Mouse (Mus musculus) thymus, adult 2 months (tissue): ENCODE data around the gene Cd300c2.

Experiments
- CTCF ChIP-seq: fragments of 200-500 bp; IDR thresholded peaks from 2 replicates; pipeline ENCODE4 v1.5.1; 2012; ENCODE audit warnings: mild to moderate bottlenecking, control low read depth, low read length, moderate library complexity, borderline replicate concordance; ENCODE audit not compliant: control insufficient read depth, poor library complexity, insufficient read depth; ENCODE audit errors: extremely low read depth
- POLR2A ChIP-seq: fragments of 200-500 bp; IDR thresholded peaks from 2 replicates; pipeline ENCODE4 v1.6.1; 2012; ENCODE audit warnings: mild to moderate bottlenecking, low read length, control low read depth, moderate library complexity; ENCODE audit not compliant: control insufficient read depth, poor library complexity, insufficient read depth; ENCODE audit errors: extremely low read depth

DNA sequence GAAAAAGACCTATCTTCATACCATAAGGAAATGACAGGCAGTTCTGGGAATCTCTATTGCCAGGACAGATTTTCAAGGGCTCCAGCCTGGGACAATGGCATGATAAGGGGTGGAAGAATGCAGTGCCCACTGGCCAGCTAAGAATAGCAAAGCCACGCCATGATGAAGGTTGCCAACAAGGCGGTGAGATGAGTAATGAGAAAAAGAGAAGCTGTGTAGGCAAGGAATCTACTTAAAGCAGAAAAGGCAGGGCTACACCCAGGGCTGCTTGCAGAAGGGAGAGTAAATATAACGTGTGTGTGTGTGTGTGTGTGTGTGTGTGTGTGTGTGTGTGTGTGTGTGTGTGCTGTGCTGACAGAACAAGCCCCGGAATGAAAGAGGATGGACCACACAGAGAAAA lies 19.8 kb downstream of the Cd300c2 start:
- TF ChIP-seq POLR2A (no peak), CTCF (no peak)
